Mouse (Mus musculus) erythroblast, embryonic 14.5 days (primary cell): ENCODE results near the gene Rhbg.

Experiments used
- GATA1 ChIP-seq: IDR thresholded peaks from 2 replicates; pipeline ENCODE4 v1.6.1; 2012; ENCODE audit warnings: low read length, inconsistent platforms, mixed read lengths
- TAL1 ChIP-seq: IDR thresholded peaks from 3 replicates; pipeline ENCODE4 v1.6.1; 2012; ENCODE audit warnings: low read length, inconsistent platforms, mixed read lengths

DNA sequence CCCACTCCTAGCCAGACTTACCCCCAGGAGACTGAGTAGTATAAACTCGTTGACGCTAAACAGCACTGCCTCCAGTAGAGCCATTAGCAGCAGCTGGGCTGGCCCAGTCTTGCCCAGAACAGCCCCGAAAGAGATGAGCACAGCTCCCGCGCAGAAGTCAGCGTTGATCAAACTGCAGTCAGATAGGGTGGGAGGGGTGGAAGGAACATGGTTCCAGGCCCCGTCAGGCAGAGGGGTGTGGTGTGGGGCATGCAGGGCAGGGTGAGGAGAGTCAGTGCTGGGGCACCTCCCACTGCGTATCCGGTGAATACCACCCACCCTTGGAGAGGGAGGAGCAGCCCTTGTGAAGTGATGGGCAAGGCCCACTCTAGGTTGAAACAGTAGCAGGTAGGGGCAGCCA lies 6.8 kb downstream of the Rhbg start:
- TF ChIP-seq GATA1 (no peak), TAL1 (no peak)
